9 mouse cellular contexts compared by ENCODE assay signal in the genomic region with DNA sequence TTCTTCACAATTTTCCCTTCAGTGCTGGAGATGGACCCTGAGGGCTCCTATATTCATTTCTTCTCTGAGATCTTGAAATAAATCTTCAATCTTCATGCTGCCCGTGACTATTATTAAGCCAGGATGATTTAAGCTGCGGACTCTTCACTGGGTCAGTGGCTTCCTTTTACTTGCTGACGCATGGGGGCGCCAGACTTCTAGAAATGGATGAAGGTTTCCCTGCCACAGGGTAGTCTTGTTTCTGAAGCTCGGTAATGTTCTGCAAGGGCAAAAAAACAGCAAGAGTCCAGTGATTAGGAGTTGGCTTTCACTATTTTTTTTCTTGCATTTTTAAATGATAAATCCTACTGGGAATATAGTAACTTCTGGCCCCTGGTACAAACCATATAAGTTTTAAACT.
DNase-seq lines count a peak whose midpoint lies in the region; ATAC-seq and TF ChIP-seq lines count a peak whose summit lies in the region.
"Had no signal": no experiment of that assay in that cellular context is flagged by ENCODE, and none has a peak within 500 bp of the region (broad histone marks: within the 10 kb centered on the region; RNA-seq: fewer than 3 reads in every experiment).

No protein-coding gene starts in this region.

- H3K9me3 ChIP-seq in kidney, embryonic 15.5 days (replicated peaks) = no peaks in the 10 kb centered on the region
- no peaks in the 10 kb centered on the region for H3K9me3 ChIP-seq in kidney, postnatal 0 days (replicated peaks; ENCODE audit: low read length)
- no peaks in the 10 kb centered on the region for H3K9me3 ChIP-seq in liver, postnatal 0 days (ENCODE audit: low read length)
- H3K9me3 ChIP-seq: embryonic facial prominence, embryonic 12.5 days had no signal

- H3K27ac ChIP-seq in kidney, embryonic 15.5 days = no peak overlapping the region
- no peak overlapping the region for H3K27ac ChIP-seq in cerebellum, adult 2 months (ENCODE audit: insufficient read depth, low read length)
- no peak overlapping the region for H3K27ac ChIP-seq in kidney, postnatal 0 days
- no peak overlapping the region for H3K27ac ChIP-seq in liver, postnatal 0 days (ENCODE audit: low read depth)
- H3K27ac ChIP-seq: embryonic facial prominence, embryonic 12.5 days had no signal

- WGBS in kidney, embryonic 15.5 days = 11% methylated on average over 5 of the region's 5 CpGs
- 7% methylated on average over 5 of the region's 5 CpGs for WGBS in cerebellum, adult 2 months
- 11% methylated on average over 5 of the region's 5 CpGs for WGBS in kidney, postnatal 0 days
- 11% methylated on average over 5 of the region's 5 CpGs for WGBS in liver, postnatal 0 days (ENCODE audit: insufficient replicate concordance)

- H3K4me2 ChIP-seq in kidney, embryonic 15.5 days = no peak overlapping the region
- no peak overlapping the region for H3K4me2 ChIP-seq in kidney, postnatal 0 days (ENCODE audit: low read length)
- no peak overlapping the region for H3K4me2 ChIP-seq in liver, postnatal 0 days (ENCODE audit: low read depth, low read length)
- H3K4me2 ChIP-seq: embryonic facial prominence, embryonic 12.5 days had no signal

- H3K4me1 ChIP-seq in kidney, embryonic 15.5 days = 0 out of 2 replicates have a peak, but pooled peaks cover 2% of the 10 kb centered on the region
- H3K4me1 ChIP-seq in cerebellum, adult 2 months (ENCODE audit: control insufficient read depth, insufficient read depth, low read length) = peaks cover 19% of the 10 kb centered on the region
- H3K4me1 ChIP-seq in kidney, postnatal 0 days (replicated peaks; ENCODE audit: insufficient read depth, low read length) = no peaks in the 10 kb centered on the region
- H3K4me1 ChIP-seq in liver, postnatal 0 days (ENCODE audit: insufficient read depth) = no peaks in the 10 kb centered on the region
- H3K4me1 ChIP-seq: embryonic facial prominence, embryonic 12.5 days had no signal

- peaks cover 5% of the 10 kb centered on the region; the same call in 1 of the 2 replicates for H3K36me3 ChIP-seq in kidney, embryonic 15.5 days
- H3K36me3 ChIP-seq in kidney, postnatal 0 days (ENCODE audit: insufficient read depth, low read length) = 0 out of 2 replicates have a peak, but pooled peaks cover 2% of the 10 kb centered on the region
- no peaks in the 10 kb centered on the region for H3K36me3 ChIP-seq in liver, postnatal 0 days (replicated peaks; ENCODE audit: insufficient read depth, low read length)

- H3K27me3 ChIP-seq in kidney, embryonic 15.5 days = no peaks in the 10 kb centered on the region
- no peaks in the 10 kb centered on the region for H3K27me3 ChIP-seq in cerebellum, adult 2 months (ENCODE audit: control insufficient read depth, insufficient read depth, low read length)
- H3K27me3 ChIP-seq in kidney, postnatal 0 days (ENCODE audit: insufficient read depth, low read length) = no peaks in the 10 kb centered on the region
- no peaks in the 10 kb centered on the region for H3K27me3 ChIP-seq in liver, postnatal 0 days (ENCODE audit: insufficient read depth, low read length)
- H3K27me3 ChIP-seq: embryonic facial prominence, embryonic 12.5 days had no signal

- H3K4me3 ChIP-seq in kidney, embryonic 15.5 days (replicated peaks) = no peak overlapping the region
- H3K4me3 ChIP-seq in cerebellum, adult 2 months (replicated peaks; ENCODE audit: insufficient read depth, low read depth, low read length) = no peak overlapping the region
- H3K4me3 ChIP-seq in kidney, postnatal 0 days (replicated peaks; ENCODE audit: low read depth, low read length) = no peak overlapping the region
- no peak overlapping the region for H3K4me3 ChIP-seq in liver, postnatal 0 days (ENCODE audit: low read depth, low read length)
- H3K4me3 ChIP-seq: embryonic facial prominence, embryonic 12.5 days had no signal

- no peak for TF ChIP-seq EP300 in liver, postnatal 0 days (IDR thresholded peaks at IDR 0.05; ENCODE audit: low read depth)

- TF ChIP-seq CTCF in cerebellum, adult 2 months (IDR thresholded peaks at IDR 0.05; ENCODE audit: borderline replicate concordance, insufficient read depth, low read depth, low read length) = peak; percentile 74
- peak; percentile 95 for TF ChIP-seq CTCF in kidney, postnatal 0 days (IDR thresholded peaks at IDR 0.05; ENCODE audit: low read depth)
- TF ChIP-seq CTCF in liver, postnatal 0 days (IDR thresholded peaks at IDR 0.05; ENCODE audit: low read depth) = peak; percentile 90

- ATAC-seq in kidney, embryonic 15.5 days (replicated peaks; ENCODE audit: low FRiP score) = no peak
- ATAC-seq in kidney, postnatal 0 days (replicated peaks; ENCODE audit: low FRiP score, low read depth) = 0 out of 2 replicates have a peak, but pooled peaks have one; percentile 56
- peak; percentile 53; the same call in 1 of the 2 replicates for ATAC-seq in liver, postnatal 0 days

- peak; percentile 78 for DNase-seq in kidney, adult 18-20 months
- DNase-seq in cerebellum, adult 2 months = peak; percentile 81 to 84
- peak; percentile 87 for DNase-seq in gastrocnemius, postnatal 10 days
- peak; percentile 91 for DNase-seq in kidney, postnatal 0 days (ENCODE audit: low spot score)
- DNase-seq in liver, postnatal 0 days = peak; percentile 83
- peak; percentile 73 for DNase-seq in ovary, postnatal 14 days (ENCODE audit: low spot score)
- peak; percentile 37 for DNase-seq in thymus, postnatal 36 days

- TF ChIP-seq POLR2A in cerebellum, adult 2 months (IDR thresholded peaks at IDR 0.05; ENCODE audit: borderline replicate concordance, insufficient read depth, low read length) = no peak

- no peak overlapping the region for H3K9ac ChIP-seq in kidney, embryonic 15.5 days
- no peak overlapping the region for H3K9ac ChIP-seq in kidney, postnatal 0 days (ENCODE audit: low read depth, low read length)
- H3K9ac ChIP-seq in liver, postnatal 0 days (replicated peaks) = no peak overlapping the region
- H3K9ac ChIP-seq: embryonic facial prominence, embryonic 12.5 days had no signal

Comparison
In these comparisons a context has a peak if more than half of its experiments do, and no peak if none do; other contexts are left out.
1. DNase-seq: peak in every context shown above with its lines; median percentile 91 in kidney, postnatal 0 days; 87 in gastrocnemius, postnatal 10 days; 83 in liver, postnatal 0 days; 82 in cerebellum, adult 2 months; 78 in kidney, adult 18-20 months; 73 in ovary, postnatal 14 days; 37 in thymus, postnatal 36 days.